Comparison of ENCODE assay signal across 8 mouse cellular contexts in genomic region chr7:132658058-132658450, GRCm38 (mm10). TPM values are rescaled to one million over a fixed set of nuclear protein-coding genes. Genes with fewer than 3 reads are reported as not detected.
DNase-seq lines count a peak whose midpoint lies in the region; ATAC-seq lines count a peak whose summit lies in the region.

No protein-coding gene starts in this region.

- ATAC-seq in intestine, embryonic 15.5 days = no peak

- peaks cover 25% of the 10 kb centered on the region; the same call in 1 of the 2 replicates for H3K27me3 ChIP-seq in embryonic facial prominence, embryonic 10.5 days (replicated peaks; ENCODE audit: low read depth, poor library complexity, severe bottlenecking)
- no peaks in the 10 kb centered on the region for H3K27me3 ChIP-seq in intestine, embryonic 15.5 days (replicated peaks)

- WGBS in embryonic facial prominence, embryonic 10.5 days = 4% methylated on average over 9 of the region's 9 CpGs
- 24% methylated on average over 9 of the region's 9 CpGs for WGBS in intestine, embryonic 15.5 days

- H3K4me1 ChIP-seq in embryonic facial prominence, embryonic 10.5 days = peaks cover 65% of the 10 kb centered on the region
- peaks cover 41% of the 10 kb centered on the region for H3K4me1 ChIP-seq in intestine, embryonic 15.5 days (replicated peaks)

- DNase-seq in gastrocnemius, postnatal 10 days = peak; percentile 42
- no peak for DNase-seq in gastrocnemius, adult 18-20 months (ENCODE audit: low spot score)
- DNase-seq in embryonic facial prominence, embryonic 10.5 days (ENCODE audit: low spot score) = peak; percentile 69
- peak; percentile 50 for DNase-seq in mesoderm, embryonic 11.5 days (ENCODE audit: low read depth, low spot score)
- no peak for DNase-seq in right cerebral cortex, postnatal 10 days (ENCODE audit: low spot score in 2 of 2)
- DNase-seq in cerebellum, adult 8-10 months = no peak
- DNase-seq in adrenal gland, postnatal 14 days = no peak

- H3K9ac ChIP-seq in intestine, embryonic 15.5 days = no peak overlapping the region

- peak overlapping the region; percentile 23 for H3K4me3 ChIP-seq in embryonic facial prominence, embryonic 10.5 days
- no peak overlapping the region for H3K4me3 ChIP-seq in intestine, embryonic 15.5 days (replicated peaks)

- peak overlapping the region; percentile 81 for H3K27ac ChIP-seq in embryonic facial prominence, embryonic 10.5 days (replicated peaks)
- H3K27ac ChIP-seq in intestine, embryonic 15.5 days = peak overlapping the region; percentile 73

- no peaks in the 10 kb centered on the region for H3K36me3 ChIP-seq in embryonic facial prominence, embryonic 10.5 days (replicated peaks)
- no peaks in the 10 kb centered on the region for H3K36me3 ChIP-seq in intestine, embryonic 15.5 days

- H3K9me3 ChIP-seq in embryonic facial prominence, embryonic 10.5 days = no peaks in the 10 kb centered on the region
- H3K9me3 ChIP-seq in intestine, embryonic 15.5 days = no peaks in the 10 kb centered on the region

- peak overlapping the region; percentile 33 for H3K4me2 ChIP-seq in intestine, embryonic 15.5 days (replicated peaks)

RNA-seq across cellular contexts. Expression of gene Lhpp, which starts 47.6 kb away (rescaled TPM):
- total RNA-seq in gastrocnemius, postnatal 10 days (2021) = 10 to 100 TPM in 1 of 2 experiments, 1 to 10 TPM in 1; 9.6 to 11.7 TPM
- total RNA-seq in gastrocnemius, adult 18-20 months (2021) = 10 to 100 TPM; 11.6 to 17.7 TPM
- 15.5 TPM in 2 replicates for polyA plus RNA-seq in embryonic facial prominence, embryonic 10.5 days (2016; fragmentation: Nextera tagmentation; extraction: Ambion mirVana)
- polyA plus RNA-seq in intestine, embryonic 15.5 days (2015; fragmentation: Nextera tagmentation; extraction: Ambion mirVana) = 40.4 and 41.5 TPM in 2 replicates
- total RNA-seq in adrenal gland, postnatal 14 days (2021) = 18.1 and 18.6 TPM in 2 replicates

RNA-seq across cellular contexts. Expression of gene Nkx1-2, which starts 58.6 kb away (rescaled TPM):
- total RNA-seq in gastrocnemius, postnatal 10 days (2021) = not detected
- total RNA-seq in gastrocnemius, adult 18-20 months (2021) = not detected
- polyA plus RNA-seq in embryonic facial prominence, embryonic 10.5 days (2016; fragmentation: Nextera tagmentation; extraction: Ambion mirVana) = 0.15 and 0.19 TPM in 2 replicates
- polyA plus RNA-seq in intestine, embryonic 15.5 days (2015; fragmentation: Nextera tagmentation; extraction: Ambion mirVana) = 0.75 and 0.82 TPM in 2 replicates
- total RNA-seq in adrenal gland, postnatal 14 days (2021) = not detected in 2 replicates

Comparison
In these comparisons a context has a peak if more than half of its experiments do, and no peak if none do; other contexts are left out.
1. DNase-seq: peak in gastrocnemius, postnatal 10 days (single experiment), embryonic facial prominence, embryonic 10.5 days (single experiment) and mesoderm, embryonic 11.5 days (single experiment); none in gastrocnemius, adult 18-20 months (single experiment), right cerebral cortex, postnatal 10 days (0 of 2), cerebellum, adult 8-10 months (single experiment) and adrenal gland, postnatal 14 days (single experiment).